Mouse (Mus musculus) thymus, adult 2 months (tissue): ENCODE data around the gene Crocc. TPM values are rescaled to one million over a fixed set of nuclear protein-coding genes. Genes with fewer than 3 reads are reported as not detected.

Experiments
- DNase-seq: peaks from one replicate; pipeline ENCODE4 v3.0.0; 2021
- H3K27ac ChIP-seq: fragments of 200-500 bp; 2 replicates; pipeline ENCODE4 v1.5.1; 2012; ENCODE audit warnings: low read length, control low read depth; ENCODE audit not compliant: control insufficient read depth, insufficient read depth
- H3K27me3 ChIP-seq: fragments of 200-500 bp; 2 replicates; pipeline ENCODE4 v1.6.1; 2012; ENCODE audit warnings: mild to moderate bottlenecking, low read length, moderate library complexity, mixed read lengths; ENCODE audit not compliant: control insufficient read depth, insufficient read depth
- H3K36me3 ChIP-seq: fragments of 200-500 bp; 2 replicates; pipeline ENCODE4 v1.6.1; 2012; ENCODE audit warnings: mild to moderate bottlenecking, low read length, moderate library complexity; ENCODE audit not compliant: control insufficient read depth, insufficient read depth
- H3K4me1 ChIP-seq: fragments of 200-500 bp; replicated peaks from 2 replicates; pipeline ENCODE4 v1.6.1; 2012; ENCODE audit warnings: low read length; ENCODE audit not compliant: control insufficient read depth, insufficient read depth
- H3K4me3 ChIP-seq: fragments of 200-500 bp; 2 replicates; pipeline ENCODE4 v1.5.1; 2012; ENCODE audit warnings: mild to moderate bottlenecking, low read length, control low read depth, moderate library complexity; ENCODE audit not compliant: control insufficient read depth, insufficient read depth
- CTCF ChIP-seq: fragments of 200-500 bp; IDR thresholded peaks from 2 replicates; pipeline ENCODE4 v1.5.1; 2012; ENCODE audit warnings: mild to moderate bottlenecking, control low read depth, low read length, moderate library complexity, borderline replicate concordance; ENCODE audit not compliant: control insufficient read depth, poor library complexity, insufficient read depth; ENCODE audit errors: extremely low read depth
- POLR2A ChIP-seq: fragments of 200-500 bp; IDR thresholded peaks from 2 replicates; pipeline ENCODE4 v1.6.1; 2012; ENCODE audit warnings: mild to moderate bottlenecking, low read length, control low read depth, moderate library complexity; ENCODE audit not compliant: control insufficient read depth, poor library complexity, insufficient read depth; ENCODE audit errors: extremely low read depth
- WGBS: fragments of 180-500 bp; shearing (Covaris S2); methylation state at CpG from one replicate; pipeline ENCODE4 v1.1.7; 2018; 5-methylcytosine and 5-hydroxymethylcytosine counted together
- polyA plus RNA-seq: library from polyadenylated mRNA; depleted of rRNA; stranded (reverse); fragments of >200 nt; gene quantifications from 2 replicates; pipeline ENCODE4 v1.2.3, GENCODE M21; 2012; rRNA removed

The Crocc gene
- 12.9 and 17.6 TPM in 2 replicates for polyA plus RNA-seq

DNA sequence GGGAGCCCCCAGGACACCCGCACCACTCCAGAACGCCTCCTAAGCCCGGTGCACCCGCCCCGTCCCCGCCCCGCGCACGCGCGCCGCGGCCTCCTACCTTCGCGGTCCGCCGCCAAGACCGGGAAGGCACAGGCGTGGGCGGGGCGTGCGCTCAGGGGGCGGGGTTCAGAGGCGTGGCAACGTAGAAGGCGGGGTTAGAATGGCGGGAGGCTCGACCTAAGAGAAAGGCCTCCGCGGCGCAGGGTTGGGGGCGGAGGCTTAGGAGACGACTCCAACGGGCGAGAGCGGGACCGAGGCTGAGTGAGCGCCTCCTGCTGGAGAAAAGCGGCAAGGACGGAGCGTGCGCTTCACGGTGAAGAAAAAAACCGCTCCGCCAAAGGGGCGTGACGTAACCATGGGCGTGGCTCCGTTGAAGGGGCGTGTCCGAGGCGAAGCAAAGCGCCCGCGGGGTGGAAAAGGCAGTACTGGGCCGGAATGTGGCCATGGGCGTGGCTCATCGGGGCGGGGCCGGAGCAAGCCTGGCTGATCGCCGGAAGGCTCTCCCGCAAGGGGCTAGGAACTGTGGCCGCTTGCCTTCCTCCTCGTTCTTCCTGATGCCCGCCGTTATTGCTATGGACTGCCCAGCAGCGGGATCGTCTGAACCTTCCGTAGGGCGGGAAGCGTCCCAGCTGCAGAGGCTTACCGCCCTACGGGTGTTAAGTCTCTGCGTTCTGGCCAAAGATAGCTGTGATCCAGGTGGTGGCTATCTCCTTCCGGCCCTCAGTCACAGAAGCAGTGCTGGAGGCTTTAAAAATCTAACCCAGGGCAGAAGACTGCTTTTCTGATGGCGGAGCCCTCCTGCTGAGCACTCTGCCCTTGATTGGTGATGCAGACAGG lies at the start of gene Crocc:
Gene Crocc (minus strand): TSS at position 125 of the 876 bp plus-strand sequence.
- peak within 1 kb of the TSS; percentile 61 for H3K4me3 ChIP-seq
- no peaks in the 10 kb centered on the region for H3K36me3 ChIP-seq
- under 1% methylated on average over 77 of the region's 77 CpGs for whole genome bisulfite sequencing
- no peaks in the 10 kb centered on the region for H3K27me3 ChIP-seq
- peak; percentile 100 for DNase-seq
- peaks cover 9% of the 10 kb centered on the region for H3K4me1 ChIP-seq
- TF ChIP-seq POLR2A (peak; percentile 56; the same call in 1 of the 2 replicates), CTCF (peak; percentile 89; the same call in 1 of the 2 replicates)
- H3K27ac ChIP-seq: 0 out of 2 replicates have a peak within 1 kb of the TSS, but pooled peaks have one; percentile 0

DNA sequence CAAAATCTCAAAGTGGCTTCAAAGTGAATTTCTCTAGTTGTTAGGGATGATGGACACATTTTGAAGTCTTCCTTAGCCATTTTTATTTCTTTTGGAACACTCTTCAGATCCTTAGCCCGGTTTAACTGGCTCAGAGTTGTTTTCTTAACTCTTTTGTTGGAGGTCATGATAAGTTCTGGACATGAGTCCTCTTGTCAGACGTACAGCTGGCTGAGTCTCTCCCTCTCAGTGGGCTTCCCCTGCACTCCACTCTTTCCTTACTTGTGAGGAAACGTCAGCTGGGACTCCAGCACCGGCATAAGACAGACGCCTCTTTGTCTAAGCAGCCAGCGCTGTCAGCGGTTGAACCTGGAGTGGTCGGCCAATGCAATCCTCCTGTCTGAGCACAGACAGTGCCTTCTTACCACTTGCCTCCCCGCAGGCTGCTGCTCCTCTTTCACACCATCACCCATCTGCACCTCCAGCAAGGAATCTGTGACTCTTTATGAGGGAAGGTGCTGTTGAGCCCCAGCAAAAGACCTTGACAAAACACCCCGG lies 47.9 kb upstream of the Crocc start:
- no peak for DNase-seq
- WGBS: 72% methylated on average over 10 of the region's 10 CpGs
- TF ChIP-seq CTCF (no peak), POLR2A (no peak)
- no peak overlapping the region for H3K4me3 ChIP-seq
- H3K27me3 ChIP-seq: no peaks in the 10 kb centered on the region
- H3K27ac ChIP-seq: no peak overlapping the region
- no peaks in the 10 kb centered on the region; the same call in 1 of the 2 replicates for H3K36me3 ChIP-seq
- H3K4me1 ChIP-seq: no peaks in the 10 kb centered on the region

DNA sequence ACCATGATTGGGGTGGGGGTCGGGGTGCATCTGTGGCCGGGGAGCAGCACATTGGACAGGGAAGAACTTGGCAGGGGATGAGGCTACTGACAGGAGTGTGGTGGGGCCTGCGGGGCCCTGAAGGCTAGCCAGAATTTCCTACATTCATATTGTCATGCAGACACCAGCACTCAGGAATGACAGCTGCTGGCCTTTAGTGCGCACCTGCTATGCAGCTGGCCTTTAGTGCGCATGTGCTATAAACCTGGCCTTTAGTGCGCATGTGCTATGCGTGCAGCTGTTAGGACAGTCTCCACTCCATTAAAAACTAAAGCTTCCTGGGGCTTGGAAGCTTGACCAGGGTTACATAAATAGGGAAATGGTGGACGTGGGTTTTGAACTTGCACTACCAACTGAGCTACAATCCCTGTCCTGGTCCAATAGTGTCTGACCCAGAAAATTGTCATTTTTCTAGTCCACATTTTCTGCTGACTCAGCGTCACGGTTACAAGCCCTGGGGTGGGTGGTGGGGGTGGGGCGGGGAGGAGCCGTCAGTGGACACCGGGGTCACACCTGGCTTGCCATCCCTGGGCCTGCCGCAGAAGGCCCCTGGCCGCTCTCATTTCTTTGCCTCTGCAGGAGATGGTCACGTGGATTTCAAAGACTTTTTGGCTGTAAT lies 46.3 kb upstream of the Crocc start:
- Histone ChIP-seq H3K36me3 (no peaks in the 10 kb centered on the region), H3K27me3 (no peaks in the 10 kb centered on the region), H3K4me1 (no peaks in the 10 kb centered on the region), H3K4me3 (no peak overlapping the region), H3K27ac (no peak overlapping the region)
- whole genome bisulfite sequencing: 89% methylated on average over 16 of the region's 16 CpGs
- DNase-seq: no peak
- TF ChIP-seq CTCF: no peak
- TF ChIP-seq POLR2A: no peak

DNA sequence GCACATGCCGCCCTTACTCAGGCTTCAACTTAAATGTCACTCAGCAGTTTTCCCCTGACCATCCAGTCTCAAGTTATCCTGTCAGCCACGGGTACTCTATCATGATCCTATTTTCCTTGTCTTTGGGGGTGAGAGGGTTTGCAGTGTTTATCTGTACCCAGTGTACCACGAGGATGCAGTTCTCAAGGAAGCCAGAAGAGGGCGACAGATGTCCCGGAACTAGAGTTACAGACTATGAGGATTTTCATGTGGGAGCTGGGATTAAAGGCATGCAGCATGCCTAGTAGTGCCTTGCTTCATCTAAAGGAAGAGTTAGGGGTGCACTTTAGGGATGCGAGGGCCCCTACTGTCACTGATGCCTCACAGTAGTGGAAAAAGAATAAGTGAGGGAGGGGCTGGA lies 41.5 kb upstream of the Crocc start:
- DNase-seq: peak; percentile 19
- TF ChIP-seq CTCF (no peak), POLR2A (no peak)
- H3K4me3 ChIP-seq: no peak overlapping the region
- no peaks in the 10 kb centered on the region for H3K36me3 ChIP-seq
- H3K27me3 ChIP-seq: no peaks in the 10 kb centered on the region
- 78% methylated on average over 6 of the region's 6 CpGs for WGBS
- H3K4me1 ChIP-seq: no peaks in the 10 kb centered on the region
- no peak overlapping the region for H3K27ac ChIP-seq

DNA sequence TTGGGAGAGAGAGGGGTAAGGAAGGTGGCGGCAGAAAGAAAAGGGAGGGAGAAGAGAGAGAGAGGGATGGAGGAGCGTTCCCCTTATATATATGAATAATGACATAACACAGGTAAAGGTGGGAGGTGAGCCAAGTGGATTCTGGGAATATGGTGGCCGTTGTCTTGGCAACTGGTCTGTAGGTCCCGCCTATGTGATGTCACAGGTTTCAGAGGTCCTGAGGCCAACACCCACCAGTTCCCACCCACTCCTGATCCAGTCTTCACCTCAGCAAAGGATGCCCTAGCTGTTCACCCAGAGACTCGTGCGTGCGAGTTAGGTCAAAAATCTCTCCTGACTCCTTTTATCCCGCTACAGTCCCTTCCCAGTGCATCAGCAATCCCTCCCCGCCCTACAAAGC lies 40.9 kb upstream of the Crocc start:
- H3K4me3 ChIP-seq: no peak overlapping the region
- no peak for TF ChIP-seq POLR2A
- TF ChIP-seq CTCF: no peak
- H3K36me3 ChIP-seq: no peaks in the 10 kb centered on the region
- DNase-seq: no peak
- 94% methylated on average over 9 of the region's 9 CpGs for WGBS
- no peaks in the 10 kb centered on the region for H3K27me3 ChIP-seq
- H3K4me1 ChIP-seq: no peaks in the 10 kb centered on the region
- no peak overlapping the region for H3K27ac ChIP-seq

DNA sequence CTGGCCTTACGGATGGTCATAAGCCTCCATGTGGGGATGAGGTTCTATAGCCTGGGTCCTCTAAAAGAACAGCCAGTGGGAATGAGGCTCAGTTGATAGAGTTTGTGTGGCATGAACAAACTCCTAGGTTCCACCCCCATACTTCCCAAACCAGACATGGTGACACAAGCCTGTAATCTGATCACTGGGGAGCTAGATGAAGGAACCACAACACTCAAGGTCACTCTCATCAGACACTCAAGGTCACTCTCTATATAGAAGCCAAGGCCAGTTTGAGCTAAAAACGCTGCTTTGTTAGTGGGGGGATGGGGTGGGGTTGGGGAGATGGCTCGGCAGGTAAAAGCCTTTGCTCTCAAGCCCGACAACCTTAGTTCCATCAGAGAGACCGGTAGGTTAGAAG lies 39.6 kb upstream of the Crocc start:
- 90% methylated on average over 5 of the region's 5 CpGs for WGBS
- Histone ChIP-seq H3K27me3 (no peaks in the 10 kb centered on the region), H3K27ac (no peak overlapping the region), H3K4me1 (no peaks in the 10 kb centered on the region), H3K36me3 (no peaks in the 10 kb centered on the region), H3K4me3 (no peak overlapping the region)
- TF ChIP-seq CTCF: no peak
- TF ChIP-seq POLR2A: no peak
- DNase-seq: no peak
